Mouse (Mus musculus) lung, postnatal 0 days (tissue): ENCODE results near the gene Gm2663. TPM values are rescaled to one million over a fixed set of nuclear protein-coding genes. Genes with fewer than 3 reads are reported as not detected.
A peak's percentile ranks its signal among the peaks of the same experiment; 100 is the strongest.

Source experiments
- ATAC-seq: fragments of 200-750 bp; cut with Nextera tagmentation; 2 replicates; pipeline ENCODE4 v1.8.0; 2017; ENCODE audit warnings: moderate library complexity
- DNase-seq: peaks from one replicate; pipeline ENCODE4 v3.0.0-alpha.2; 2016; ENCODE audit warnings: low spot score
- H3K27ac ChIP-seq: fragments of 300-500 bp; sonication (generic); 2 replicates; pipeline ENCODE4 v1.5.1; 2014; ENCODE audit warnings: antibody characterized with exemption, mild to moderate bottlenecking, low read length, mixed read lengths
- H3K27me3 ChIP-seq: fragments of 300-500 bp; sonication (generic); replicated peaks from 2 replicates; pipeline ENCODE4 v1.6.1; 2014; ENCODE audit warnings: low read length, mixed read lengths; ENCODE audit not compliant: insufficient read depth
- H3K36me3 ChIP-seq: fragments of 300-500 bp; sonication (generic); 2 replicates; pipeline ENCODE4 v1.6.1; 2014; ENCODE audit warnings: low read length, mixed read lengths; ENCODE audit not compliant: insufficient read depth
- H3K4me1 ChIP-seq: fragments of 300-500 bp; sonication (generic); 2 replicates; pipeline ENCODE4 v1.6.1; 2014; ENCODE audit warnings: antibody characterized with exemption, low read depth, low read length, mixed read lengths; ENCODE audit not compliant: insufficient read depth
- H3K4me2 ChIP-seq: fragments of 300-500 bp; sonication (generic); replicated peaks from 2 replicates; pipeline ENCODE4 v1.6.1; 2014; ENCODE audit warnings: low read depth, mild to moderate bottlenecking, low read length, moderate library complexity, mixed read lengths
- H3K4me3 ChIP-seq: fragments of 300-500 bp; sonication (generic); 2 replicates; pipeline ENCODE4 v1.5.1; 2014; ENCODE audit warnings: low read depth, low read length
- H3K9ac ChIP-seq: fragments of 300-500 bp; sonication (generic); replicated peaks from 2 replicates; pipeline ENCODE4 v1.6.1; 2014; ENCODE audit warnings: low read depth, mild to moderate bottlenecking
- H3K9me3 ChIP-seq: fragments of 300-500 bp; sonication (generic); 2 replicates; pipeline ENCODE4 v1.6.1; 2016; ENCODE audit warnings: low read length, mixed read lengths
- CTCF ChIP-seq: IDR thresholded peaks from 2 replicates; pipeline ENCODE4 v1.5.1; 2016; ENCODE audit warnings: antibody characterized with exemption, mild to moderate bottlenecking
- EP300 ChIP-seq: IDR thresholded peaks from 2 replicates; pipeline ENCODE4 v1.6.1; 2016; ENCODE audit warnings: antibody characterized with exemption, mild to moderate bottlenecking, control low read depth
- WGBS: fragments of 180-500 bp; shearing (Covaris S2); extraction: QIAGEN DNeasy Blood & Tissue Kit; methylation state at CpG from one replicate; pipeline ENCODE4 v1.1.7; 2014; 5-methylcytosine and 5-hydroxymethylcytosine counted together
- polyA plus RNA-seq: library from polyadenylated mRNA; unstranded; fragments of >200 nt; fragmentation: Nextera tagmentation; extraction: Ambion mirVana; gene quantifications from 2 replicates; pipeline ENCODE4 v1.2.1, GENCODE M21; 2015

The Gm2663 gene
- polyA plus RNA-seq, 1 experiment from 2014 or later, result not detected

GRCm38 (mm10) chr6:41035409-41035808 is 36.1 kb upstream of the Gm2663 start, which contains the start of gene 2210010C04Rik:
Gene 2210010C04Rik (minus strand): TSS chr6:41035509.
- H3K9me3 ChIP-seq, result no peaks in the 10 kb centered on the region
- H3K9ac ChIP-seq, result no peak within 1 kb of the TSS
- H3K4me1 ChIP-seq, result no peaks in the 10 kb centered on the region
- ATAC-seq, result no peak
- no peak within 1 kb of the TSS for H3K27ac ChIP-seq
- DNase-seq, result no peak
- H3K27me3 ChIP-seq, result no peaks in the 10 kb centered on the region
- TF ChIP-seq CTCF (no peak), EP300 (no peak)
- no peaks in the 10 kb centered on the region for H3K36me3 ChIP-seq
- H3K4me3 ChIP-seq, result no peak within 1 kb of the TSS
- no peak within 1 kb of the TSS for H3K4me2 ChIP-seq

- Histone ChIP-seq H3K4me3 (no peak overlapping the region), H3K9me3 (no peaks in the 10 kb centered on the region), H3K9ac (no peak overlapping the region), H3K4me2 (no peak overlapping the region), H3K4me1 (no peaks in the 10 kb centered on the region), H3K27ac (no peak overlapping the region), H3K27me3 (no peaks in the 10 kb centered on the region), H3K36me3 (no peaks in the 10 kb centered on the region)
- ATAC-seq, result no peak
- TF ChIP-seq EP300 (no peak), CTCF (no peak)
- DNase-seq, result no peak
- WGBS, result 75% methylated on average over 6 of the region's 6 CpGs
Observed at GRCm38 (mm10) chr6:41032802-41033201, 33.5 kb upstream of the Gm2663 start.

DNA sequence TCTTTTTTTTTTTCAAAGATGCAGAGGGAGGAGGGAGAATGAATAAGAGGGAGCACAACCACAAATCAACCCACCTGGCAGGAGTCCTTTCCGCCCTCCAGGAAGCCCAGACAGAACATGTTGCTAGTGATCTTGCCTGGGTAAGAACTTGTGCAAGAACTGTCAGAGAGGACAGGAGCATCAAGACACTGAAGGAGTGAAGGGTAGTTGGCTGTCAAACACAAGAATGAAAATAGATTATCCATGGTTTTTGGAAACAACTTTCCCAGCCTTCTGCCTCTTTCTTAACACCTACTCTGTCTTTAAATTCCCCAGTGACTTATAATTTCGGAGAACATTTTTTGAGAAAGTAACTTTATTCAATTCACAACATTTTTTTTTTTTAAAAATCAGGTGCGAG is 33.0 kb upstream of the Gm2663 start:
- H3K27ac ChIP-seq, result no peak overlapping the region
- no peaks in the 10 kb centered on the region for H3K9me3 ChIP-seq
- H3K4me3 ChIP-seq, result no peak overlapping the region
- no peak for DNase-seq
- H3K36me3 ChIP-seq, result no peaks in the 10 kb centered on the region
- no peak overlapping the region for H3K9ac ChIP-seq
- ATAC-seq, result no peak
- 73% methylated on average over 3 of the region's 3 CpGs for WGBS
- TF ChIP-seq EP300, result no peak
- no peak for TF ChIP-seq CTCF
- no peaks in the 10 kb centered on the region for H3K4me1 ChIP-seq
- no peak overlapping the region for H3K4me2 ChIP-seq
- no peaks in the 10 kb centered on the region for H3K27me3 ChIP-seq

DNA sequence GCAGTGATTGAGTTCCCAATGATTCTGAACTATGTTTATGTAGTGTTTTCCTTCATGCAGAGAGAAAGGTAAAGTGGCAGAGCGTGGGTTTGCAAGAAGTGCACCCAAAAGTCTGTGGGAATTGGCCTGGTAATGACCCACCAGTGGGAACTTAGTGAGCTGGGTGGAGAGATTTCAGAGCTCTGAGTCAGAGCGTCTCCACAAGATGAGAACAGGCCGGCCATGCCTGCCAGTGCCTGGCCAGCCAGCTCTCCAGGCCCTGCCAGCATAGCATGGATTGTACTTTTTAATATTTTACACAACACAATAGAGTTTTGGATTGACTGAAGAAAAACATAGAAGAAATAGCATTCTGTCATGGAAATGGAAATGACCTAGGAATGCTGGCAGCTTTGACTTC is 31.5 kb upstream of the Gm2663 start:
- no peaks in the 10 kb centered on the region for H3K4me1 ChIP-seq
- 72% methylated on average over 3 of the region's 3 CpGs for WGBS
- no peak for TF ChIP-seq CTCF
- TF ChIP-seq EP300, result no peak
- no peaks in the 10 kb centered on the region for H3K27me3 ChIP-seq
- H3K9me3 ChIP-seq, result no peaks in the 10 kb centered on the region
- no peak overlapping the region for H3K27ac ChIP-seq
- no peaks in the 10 kb centered on the region for H3K36me3 ChIP-seq
- no peak overlapping the region for H3K9ac ChIP-seq
- no peak overlapping the region for H3K4me3 ChIP-seq
- H3K4me2 ChIP-seq, result no peak overlapping the region
- DNase-seq (no peak), ATAC-seq (no peak)

DNA sequence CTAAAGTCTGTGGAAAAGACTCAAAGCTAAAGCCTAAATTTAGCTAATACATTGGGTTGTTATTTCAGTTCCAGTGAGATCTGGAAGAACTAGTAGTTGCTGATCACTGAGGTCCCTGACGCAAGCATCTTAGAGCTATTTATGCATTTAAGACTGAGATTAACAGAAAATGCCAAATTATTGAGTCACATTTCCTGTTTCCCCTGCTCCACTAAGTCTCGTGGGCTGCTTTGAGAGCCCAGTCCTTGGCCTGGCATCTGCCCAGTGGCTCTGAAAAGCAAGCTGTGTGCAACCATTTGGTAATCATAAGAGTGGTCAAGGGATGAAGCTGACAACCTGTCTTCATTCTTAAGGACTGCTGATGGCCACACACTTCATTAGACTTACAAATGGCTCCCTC is 27.8 kb upstream of the Gm2663 start:
- no peaks in the 10 kb centered on the region for H3K4me1 ChIP-seq

GRCm38 (mm10) chr6:41025873-41026650 is 26.8 kb upstream of the Gm2663 start:
- DNase-seq, result no peak
- no peak for ATAC-seq
- 64% methylated on average over 2 of the region's 2 CpGs for WGBS
- H3K4me3 ChIP-seq, result no peak overlapping the region
- H3K9me3 ChIP-seq, result no peaks in the 10 kb centered on the region
- no peak for TF ChIP-seq CTCF
- TF ChIP-seq EP300, result no peak
- H3K4me1 ChIP-seq, result no peaks in the 10 kb centered on the region
- H3K27me3 ChIP-seq, result no peaks in the 10 kb centered on the region
- no peak overlapping the region for H3K4me2 ChIP-seq
- H3K9ac ChIP-seq, result no peak overlapping the region
- H3K36me3 ChIP-seq, result no peaks in the 10 kb centered on the region
- no peak overlapping the region for H3K27ac ChIP-seq

More for the DNA sequence above, 27.8 kb upstream of the Gm2663 start:
- no peak overlapping the region for H3K27ac ChIP-seq
- peak; percentile 9 for DNase-seq
- H3K9me3 ChIP-seq, result no peaks in the 10 kb centered on the region
- no peak overlapping the region for H3K9ac ChIP-seq
- no peak overlapping the region for H3K4me2 ChIP-seq
- TF ChIP-seq CTCF (no peak), EP300 (no peak)
- H3K27me3 ChIP-seq, result no peaks in the 10 kb centered on the region
- H3K4me3 ChIP-seq, result no peak overlapping the region
- WGBS, result 30% methylated on average over 2 of the region's 2 CpGs
- ATAC-seq, result no peak
- no peaks in the 10 kb centered on the region for H3K36me3 ChIP-seq

GRCm38 (mm10) chr6:41019140-41019539 is 19.9 kb upstream of the Gm2663 start:
- 68% methylated on average over 2 of the region's 2 CpGs for WGBS
- Histone ChIP-seq H3K27me3 (no peaks in the 10 kb centered on the region), H3K9ac (no peak overlapping the region), H3K4me2 (no peak overlapping the region), H3K4me1 (no peaks in the 10 kb centered on the region), H3K4me3 (no peak overlapping the region), H3K9me3 (no peaks in the 10 kb centered on the region), H3K36me3 (no peaks in the 10 kb centered on the region), H3K27ac (no peak overlapping the region)
- TF ChIP-seq CTCF, result no peak
- no peak for TF ChIP-seq EP300
- DNase-seq (no peak), ATAC-seq (no peak)
